Mouse (Mus musculus): ENCODE results near the gene Ppp4r4.
"Not testable (repeated sequence)": the region's sequence is repeated elsewhere in the genome, so short reads cannot be mapped to it uniquely, and the experiment has no call there.

The Ppp4r4 gene

GRCm38 (mm10) chr12:103532020-103532648 lies at the start of gene Ppp4r4:
Gene Ppp4r4, plus strand, starts transcription at chr12:103532283.
- DNase-seq, result peak; percentile 94

GRCm38 (mm10) chr12:103482781-103483180 lies 49.3 kb upstream of the Ppp4r4 start:
- no peak for DNase-seq

GRCm38 (mm10) chr12:103484200-103484972 lies 47.7 kb upstream of the Ppp4r4 start:
- DNase-seq, result not testable (repeated sequence)

DNA sequence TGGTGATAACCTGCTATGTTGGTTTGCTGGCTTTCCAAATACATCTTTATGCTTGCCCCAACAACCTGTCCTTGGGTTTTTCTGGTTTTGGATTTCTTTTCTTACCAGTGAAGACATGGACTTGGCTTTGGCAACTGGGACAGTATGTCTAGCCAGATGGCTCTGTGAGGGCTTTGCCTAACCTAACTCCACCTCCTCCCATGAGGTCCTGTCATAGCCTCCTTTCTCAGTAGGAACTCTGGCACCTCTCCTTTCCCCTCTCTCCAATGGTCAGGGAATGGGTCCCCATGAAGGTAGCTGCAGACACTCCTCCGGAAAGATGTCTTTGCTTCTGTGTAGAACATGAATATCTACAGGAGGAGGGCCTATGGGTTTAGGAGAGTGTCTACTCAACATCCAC lies 45.4 kb upstream of the Ppp4r4 start:
- DNase-seq, result no peak

DNA sequence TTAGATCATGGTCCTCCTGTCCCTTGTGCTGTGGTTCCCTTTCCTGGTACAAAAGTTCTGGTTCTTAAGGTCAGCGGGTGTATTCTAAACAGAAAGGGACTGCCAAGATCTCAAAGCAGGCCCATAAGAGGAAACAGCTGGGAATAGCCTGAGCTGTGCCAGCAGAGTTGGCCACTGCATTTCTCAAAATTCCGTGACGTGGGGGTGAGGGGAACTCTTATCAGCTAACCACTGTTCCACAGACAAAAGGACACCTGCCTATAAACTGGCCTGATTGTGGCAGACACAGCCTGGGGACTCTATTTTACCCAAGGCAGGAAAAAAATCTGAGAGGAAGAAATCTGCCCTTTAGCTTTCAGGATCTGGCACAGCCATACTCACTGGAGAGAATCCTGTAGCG lies 44.8 kb upstream of the Ppp4r4 start:
- no peak for DNase-seq

GRCm38 (mm10) chr12:103487750-103488149 lies 44.3 kb upstream of the Ppp4r4 start:
- no peak for DNase-seq

DNA sequence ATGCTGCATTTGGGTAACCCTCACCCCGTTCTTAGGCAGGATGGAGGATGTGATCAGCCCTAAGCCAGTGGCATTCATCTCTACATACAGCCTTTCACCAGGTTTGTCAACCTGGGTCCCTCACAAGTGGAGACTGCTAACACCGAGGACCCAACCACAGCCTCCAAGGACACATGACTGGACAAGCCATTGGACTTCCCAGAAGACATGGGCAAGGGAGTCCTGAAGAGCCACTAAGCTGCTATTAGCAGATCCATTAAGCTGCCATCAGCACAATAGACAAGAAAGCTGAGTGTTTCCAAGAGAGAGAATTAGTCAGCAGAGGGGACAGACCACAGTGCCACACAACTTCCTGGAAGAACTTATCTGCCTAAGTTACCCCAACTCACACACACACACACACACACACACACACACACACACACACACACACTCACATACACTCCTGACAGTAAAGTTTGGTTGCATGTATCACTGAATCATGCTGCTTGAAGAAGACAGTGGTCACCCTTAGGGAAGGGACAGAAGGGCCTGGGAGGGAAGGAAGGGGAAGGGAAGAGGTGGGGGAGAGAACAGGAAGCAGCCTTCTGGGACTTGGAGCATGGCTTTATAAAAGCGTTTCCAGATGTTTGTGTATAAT lies 40.9 kb upstream of the Ppp4r4 start:
- DNase-seq, result no peak

GRCm38 (mm10) chr12:103492767-103493166 lies 39.3 kb upstream of the Ppp4r4 start:
- DNase-seq, result peak; percentile 58

- peak; percentile 57 for DNase-seq
Measured at GRCm38 (mm10) chr12:103494486-103494885, 37.6 kb upstream of the Ppp4r4 start.

GRCm38 (mm10) chr12:103498768-103499167 lies 33.3 kb upstream of the Ppp4r4 start:
- DNase-seq, result no peak

DNA sequence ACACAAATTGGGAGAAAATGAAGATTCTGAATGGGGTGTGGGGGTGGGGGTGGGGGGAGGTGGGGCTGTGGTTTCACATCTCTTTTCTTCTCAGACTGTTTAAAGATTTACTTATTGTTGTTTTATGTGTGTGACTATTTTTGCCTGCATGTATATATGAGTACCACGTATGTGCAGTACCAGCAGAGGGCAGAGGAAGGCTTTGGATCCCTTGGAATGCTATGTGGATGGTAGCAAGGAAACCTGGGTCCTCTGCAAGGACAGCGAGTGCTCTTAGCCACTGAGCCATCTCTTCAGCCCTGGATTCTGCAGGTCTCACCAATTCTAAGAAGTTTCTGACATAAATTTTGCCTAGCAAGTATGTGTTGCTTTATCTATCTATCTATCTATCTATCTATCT lies 32.8 kb upstream of the Ppp4r4 start:
- no peak for DNase-seq

- DNase-seq, result no peak
Measured at GRCm38 (mm10) chr12:103503300-103503699, 28.8 kb upstream of the Ppp4r4 start.

DNA sequence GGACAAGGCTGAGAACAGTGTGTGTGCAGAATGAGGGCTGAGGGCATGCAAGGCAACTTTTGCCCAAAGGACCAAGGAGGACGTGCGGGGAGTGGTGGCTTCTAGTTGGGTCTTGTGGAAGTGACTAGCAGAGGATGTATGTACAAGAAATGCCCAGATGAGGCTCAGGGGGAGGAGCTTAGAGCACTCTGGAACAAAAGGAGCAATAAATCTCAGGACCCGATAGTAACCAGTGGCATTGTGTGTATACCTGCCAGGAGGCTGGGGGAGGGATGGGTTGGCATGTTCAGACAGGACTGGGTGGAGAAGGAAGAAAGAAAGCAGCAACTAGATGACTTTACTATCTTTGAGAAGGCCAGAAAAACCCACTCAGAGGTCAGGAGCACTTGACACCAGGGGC lies 27.7 kb upstream of the Ppp4r4 start:
- no peak for DNase-seq

DNA sequence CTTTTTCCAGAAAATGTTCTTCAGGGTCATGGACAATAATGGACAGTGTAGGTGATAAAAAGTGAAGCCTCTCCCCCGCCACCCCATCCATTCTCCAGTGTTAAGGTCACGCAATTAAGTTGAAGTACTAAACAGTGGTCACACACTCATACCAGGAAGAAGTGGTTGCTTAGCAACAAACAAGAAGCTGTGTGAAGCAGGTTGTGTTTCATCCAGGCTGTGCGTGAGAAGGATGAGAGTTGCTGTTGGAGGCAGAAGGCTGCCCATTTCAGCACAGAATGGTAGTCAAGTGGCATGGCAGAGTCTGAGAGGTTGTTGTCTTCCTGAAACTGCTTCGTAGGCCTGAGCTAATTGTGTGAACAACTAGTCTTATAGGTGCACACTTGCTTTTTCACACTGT lies 23.7 kb upstream of the Ppp4r4 start:
- DNase-seq, result no peak

- no peak for DNase-seq
Measured at GRCm38 (mm10) chr12:103509893-103510292, 22.2 kb upstream of the Ppp4r4 start.

- DNase-seq, result no peak
Measured at GRCm38 (mm10) chr12:103511586-103511985, 20.5 kb upstream of the Ppp4r4 start.

DNA sequence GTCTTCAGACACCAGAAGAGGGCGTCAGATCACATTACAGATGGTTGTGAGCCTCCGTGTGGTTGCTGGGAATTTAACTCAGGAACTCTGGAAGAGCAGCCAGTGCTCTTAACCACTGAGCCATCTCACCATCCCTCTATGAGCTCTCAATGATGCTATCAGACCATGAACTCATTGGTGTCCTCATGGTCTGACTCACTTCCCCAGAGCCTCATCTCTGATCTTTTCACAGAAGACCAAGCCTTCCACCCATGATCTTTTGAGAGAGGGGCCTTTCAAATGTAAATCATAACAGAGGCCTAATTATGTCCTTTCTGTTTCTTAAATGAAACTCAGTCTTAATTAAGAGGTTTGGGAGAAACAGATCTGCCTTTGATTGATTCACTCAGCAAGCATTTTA lies 19.0 kb upstream of the Ppp4r4 start:
- DNase-seq, result no peak

DNA sequence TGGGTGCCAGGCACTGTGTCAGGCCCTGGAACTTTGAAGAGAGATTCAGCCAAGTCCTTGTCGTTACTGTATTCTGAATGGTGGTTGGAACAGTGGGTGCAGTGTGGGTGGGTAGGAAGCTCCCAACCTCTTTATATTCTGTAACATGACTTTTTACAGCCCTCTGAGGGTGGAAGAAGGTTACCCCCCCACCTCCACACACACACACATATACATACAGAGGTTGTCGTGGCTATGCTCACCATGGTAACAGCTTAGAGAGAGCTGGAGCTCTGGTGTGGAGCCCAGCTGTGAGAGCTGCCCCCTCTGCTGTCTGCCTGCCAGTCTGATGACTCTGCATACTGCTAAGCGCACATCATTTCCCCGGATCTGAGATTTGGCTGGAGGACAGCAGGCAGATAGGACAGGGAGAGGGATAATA lies 18.6 kb upstream of the Ppp4r4 start:
- no peak for DNase-seq

DNA sequence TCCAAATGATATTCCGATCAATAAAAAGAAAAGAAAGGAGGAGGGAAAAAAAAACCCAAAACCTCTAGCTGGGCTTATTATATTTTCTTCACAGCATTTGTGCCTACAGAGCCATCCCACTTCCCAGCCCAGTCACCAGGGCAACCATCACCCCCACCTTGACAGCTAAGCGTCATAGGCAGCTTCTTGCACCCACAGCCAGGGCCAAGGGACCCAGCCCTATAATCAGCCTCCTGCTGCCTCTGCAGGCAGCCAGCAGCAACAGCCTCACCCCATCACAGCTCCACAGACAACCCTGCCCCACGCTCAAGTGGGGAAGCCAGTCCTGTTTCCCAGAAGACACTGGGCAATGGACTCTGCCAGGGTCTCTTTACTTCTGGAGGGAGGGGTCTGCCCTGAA lies 17.7 kb upstream of the Ppp4r4 start:
- DNase-seq, result no peak

GRCm38 (mm10) chr12:103515638-103516037 lies 16.4 kb upstream of the Ppp4r4 start:
- no peak for DNase-seq

DNA sequence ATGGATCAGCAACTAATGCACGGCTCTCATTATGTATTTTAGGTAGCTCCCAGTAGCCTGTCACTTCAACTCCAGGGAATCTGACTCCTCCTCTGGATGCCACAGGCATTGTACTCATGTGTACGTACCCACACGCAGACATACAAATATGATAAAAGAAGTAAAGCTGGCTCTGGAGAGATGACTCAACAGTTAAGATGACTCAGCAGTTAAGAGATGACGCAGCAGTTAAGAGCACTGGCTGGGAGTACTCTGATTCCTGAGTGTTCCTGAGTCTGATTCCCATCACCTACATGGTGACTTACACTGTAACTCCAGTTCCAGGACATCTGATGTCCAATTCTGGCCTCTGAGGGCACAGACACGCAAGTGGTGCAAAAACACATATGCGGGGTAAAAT lies 13.4 kb upstream of the Ppp4r4 start:
- DNase-seq, result no peak

DNA sequence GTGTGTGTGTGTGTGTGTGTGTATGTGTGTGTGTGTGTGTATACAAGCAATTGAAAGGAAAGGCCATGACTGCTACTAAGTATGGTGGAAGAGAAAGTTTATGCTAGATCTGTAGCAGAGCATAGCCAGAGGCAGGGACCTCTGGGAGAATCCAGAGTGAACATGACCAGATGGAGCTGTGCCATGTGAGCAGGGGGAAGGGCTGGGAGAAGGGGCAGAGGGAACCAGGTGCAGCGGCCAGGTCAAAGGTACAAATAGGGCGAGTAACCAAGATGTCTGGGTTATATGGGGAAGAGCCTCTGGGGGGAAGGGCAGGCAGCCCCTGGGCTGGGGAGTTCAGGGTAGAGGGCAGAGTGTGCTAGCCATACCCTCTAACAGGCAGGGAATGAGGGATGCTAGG lies 1.5 kb upstream of the Ppp4r4 start:
- peak; percentile 31 for DNase-seq

DNA sequence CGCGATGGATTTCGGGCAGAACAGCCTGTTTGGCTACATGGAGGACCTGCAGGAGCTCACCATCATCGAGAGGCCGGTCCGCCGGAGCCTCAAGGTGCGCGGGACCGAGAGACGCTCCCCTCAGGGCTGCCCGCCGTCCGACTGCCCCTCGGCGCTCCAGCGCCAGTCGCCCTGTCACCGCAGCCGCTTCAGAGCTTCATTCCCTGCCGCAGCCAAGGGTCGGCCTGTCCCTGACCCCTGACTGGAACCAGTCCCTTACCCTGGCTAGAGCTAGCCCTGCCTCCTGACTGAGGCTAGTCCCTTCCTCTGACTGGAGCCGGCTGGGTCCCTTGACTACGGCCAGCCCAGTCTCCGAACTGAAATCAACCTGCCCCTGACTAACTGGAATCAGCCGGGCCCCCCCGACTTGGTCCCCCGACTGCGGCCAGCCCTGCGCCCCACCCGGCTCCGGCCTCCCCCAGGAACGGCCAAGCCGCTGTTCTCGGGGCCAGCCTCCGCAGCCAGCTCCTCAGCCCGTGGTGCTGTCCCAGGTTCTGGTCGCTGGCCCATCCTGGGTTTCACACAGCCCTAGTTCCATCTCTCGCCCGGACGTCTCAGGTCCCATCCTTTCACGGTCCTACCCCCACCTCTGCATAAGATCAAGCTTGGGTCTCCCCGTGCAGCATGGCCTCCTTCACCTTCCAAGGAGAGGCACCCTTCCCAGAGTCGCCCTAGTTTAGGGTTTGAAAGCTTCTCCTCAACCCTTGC lies 739 bp downstream of the Ppp4r4 start:
- peak; percentile 17 for DNase-seq

All from kidney, adult 11 months (tissue).